10 mouse cellular contexts compared by ENCODE assay signal in genomic region chr15:27859590-27859989, GRCm38 (mm10).
DNase-seq lines count a peak whose midpoint lies in the region; ATAC-seq and TF ChIP-seq lines count a peak whose summit lies in the region.
"Had no signal": no experiment of that assay in that cellular context is flagged by ENCODE, and none has a peak within 500 bp of the region (broad histone marks: within the 10 kb centered on the region; RNA-seq: fewer than 3 reads in every experiment).

No protein-coding gene starts in this region.

- H3K36me3 ChIP-seq in forebrain, postnatal 0 days (ENCODE audit: insufficient read depth), result peaks cover 21% of the 10 kb centered on the region
- H3K36me3 ChIP-seq in forebrain, embryonic 14.5 days (ENCODE audit: control insufficient read depth, insufficient read depth, low read length), result peaks cover 32% of the 10 kb centered on the region
- H3K36me3 ChIP-seq in forebrain, embryonic 10.5 days (replicated peaks), result peaks cover 65% of the 10 kb centered on the region
- H3K36me3 ChIP-seq: G1E had no signal

- no peak for ATAC-seq in forebrain, postnatal 0 days
- ATAC-seq in forebrain, embryonic 14.5 days, result no peak
- ATAC-seq in neutrophil, adult 5-6 weeks (ENCODE audit: extremely low read depth, insufficient number of reproducible peaks, low FRiP score, poor library complexity, severe bottlenecking), result peak; percentile 27; the same call in 1 of the 2 replicates

- peak; percentile 38 for TF ChIP-seq CTCF in forebrain, postnatal 0 days (IDR thresholded peaks at IDR 0.05; ENCODE audit: low read depth)
- peak; percentile 75 for TF ChIP-seq CTCF in left cerebral cortex, adult 2 months (IDR thresholded peaks at IDR 0.05)

- H3K4me3 ChIP-seq in forebrain, postnatal 0 days (ENCODE audit: low read depth, low read length), result no peak overlapping the region
- H3K4me3 ChIP-seq in forebrain, embryonic 14.5 days (ENCODE audit: low read depth, low read length), result no peak overlapping the region
- no peak overlapping the region for H3K4me3 ChIP-seq in left cerebral cortex, adult 2 months
- H3K4me3 ChIP-seq in forebrain, embryonic 10.5 days, result no peak overlapping the region
- H3K4me3 ChIP-seq: limb, embryonic 15.5 days had no signal

- DNase-seq in forebrain, postnatal 0 days, result no peak
- no peak for DNase-seq in forebrain, embryonic 14.5 days (ENCODE audit: low spot score)
- no peak for DNase-seq in left cerebral cortex, adult 2 months (ENCODE audit: extremely low spot score in 1 of 2, low spot score in 2 of 2)
- DNase-seq in left cerebral cortex, postnatal 4 days, result no peak
- DNase-seq in R1 (ENCODE audit: low read depth, low spot score), result peak; percentile 66
- DNase-seq in forebrain, embryonic 10.5 days (ENCODE audit: extremely low spot score, low spot score), result no peak
- no peak for DNase-seq in right cerebral cortex, postnatal 10 days (ENCODE audit: low spot score in 2 of 2)

- H3K4me2 ChIP-seq in forebrain, postnatal 0 days (ENCODE audit: low read depth), result no peak overlapping the region
- no peak overlapping the region for H3K4me2 ChIP-seq in forebrain, embryonic 14.5 days (ENCODE audit: low read length)
- H3K4me2 ChIP-seq: limb, embryonic 15.5 days had no signal

- H3K4me1 ChIP-seq in forebrain, postnatal 0 days (ENCODE audit: insufficient read depth), result no peaks in the 10 kb centered on the region
- no peaks in the 10 kb centered on the region for H3K4me1 ChIP-seq in forebrain, embryonic 14.5 days (ENCODE audit: control insufficient read depth, insufficient read depth, low read length)
- peaks cover 12% of the 10 kb centered on the region for H3K4me1 ChIP-seq in forebrain, embryonic 10.5 days
- H3K4me1 ChIP-seq: limb, embryonic 15.5 days had no signal

- H3K27me3 ChIP-seq in forebrain, postnatal 0 days (ENCODE audit: insufficient read depth, low read length), result no peaks in the 10 kb centered on the region
- H3K27me3 ChIP-seq in forebrain, embryonic 14.5 days (replicated peaks; ENCODE audit: control insufficient read depth, insufficient read depth, low read length), result no peaks in the 10 kb centered on the region
- no peaks in the 10 kb centered on the region for H3K27me3 ChIP-seq in forebrain, embryonic 10.5 days (ENCODE audit: poor library complexity, severe bottlenecking)
- H3K27me3 ChIP-seq: limb, embryonic 15.5 days had no signal

- H3K9ac ChIP-seq in forebrain, postnatal 0 days, result no peak overlapping the region
- H3K9ac ChIP-seq in forebrain, embryonic 14.5 days (ENCODE audit: low read length), result no peak overlapping the region
- H3K9ac ChIP-seq: limb, embryonic 15.5 days had no signal

- H3K27ac ChIP-seq in forebrain, postnatal 0 days (ENCODE audit: low read depth, low read length), result no peak overlapping the region
- H3K27ac ChIP-seq in forebrain, embryonic 14.5 days (ENCODE audit: low read depth, low read length), result no peak overlapping the region
- H3K27ac ChIP-seq in left cerebral cortex, adult 2 months, result peak overlapping the region; percentile 69
- no peak overlapping the region for H3K27ac ChIP-seq in forebrain, embryonic 10.5 days
- H3K27ac ChIP-seq: limb, embryonic 15.5 days had no signal

- intact Hi-C loops in left cerebral cortex, adult 2 months (cut with DNase I), result loop anchor here (10.0 kb wide), 1 partner anchor 205 kb away; no protein-coding TSS in a partner anchor
- intact Hi-C loops in left cerebral cortex, postnatal 4 days (cut with DNase I), result no loop called here

- 88% methylated on average over 1 of the region's 1 CpGs for WGBS in forebrain, postnatal 0 days
- WGBS in forebrain, embryonic 14.5 days, result 90% methylated on average over 1 of the region's 1 CpGs
- 92% methylated on average over 1 of the region's 1 CpGs for WGBS in forebrain, embryonic 10.5 days

- H3K9me3 ChIP-seq in forebrain, postnatal 0 days (ENCODE audit: low read length), result no peaks in the 10 kb centered on the region
- no peaks in the 10 kb centered on the region for H3K9me3 ChIP-seq in forebrain, embryonic 14.5 days (replicated peaks; ENCODE audit: control insufficient read depth, low read length)
- H3K9me3 ChIP-seq in forebrain, embryonic 10.5 days, result no peaks in the 10 kb centered on the region
- H3K9me3 ChIP-seq: limb, embryonic 15.5 days had no signal
